Comparison of ENCODE assay signal across 26 mouse cellular contexts in the genomic region with DNA sequence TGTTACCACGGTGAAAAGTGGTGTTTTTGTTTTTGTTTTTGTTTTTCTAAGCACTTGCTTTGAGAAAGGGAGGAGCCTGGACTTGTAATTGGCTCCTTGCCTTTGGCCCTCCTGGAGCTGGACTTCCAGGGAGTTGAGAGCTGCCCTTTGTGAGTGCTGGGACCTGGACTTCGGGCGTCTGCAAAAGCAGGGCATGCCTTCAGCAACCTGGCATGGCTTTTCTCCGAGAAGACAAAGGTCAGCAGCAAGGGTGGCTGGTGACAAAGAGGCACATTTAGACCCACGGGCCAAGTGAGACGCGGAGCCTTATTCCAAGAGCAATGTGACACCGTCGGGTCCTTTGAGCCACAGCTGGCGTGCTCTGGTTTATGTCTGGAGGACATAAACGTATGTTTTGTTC. TPM values are rescaled to one million over a fixed set of nuclear protein-coding genes. Genes with fewer than 3 reads are reported as not detected.
DNase-seq lines count a peak whose midpoint lies in the region; ATAC-seq and TF ChIP-seq lines count a peak whose summit lies in the region.
"Had no signal": no experiment of that assay in that cellular context is flagged by ENCODE, and none has a peak within 500 bp of the region (broad histone marks: within the 10 kb centered on the region; RNA-seq: fewer than 3 reads in every experiment).

No protein-coding gene starts in this region.

- H3K9me3 ChIP-seq in intestine, embryonic 14.5 days (ENCODE audit: control insufficient read depth, low read length), result no peaks in the 10 kb centered on the region
- H3K9me3 ChIP-seq in intestine, embryonic 15.5 days, result no peaks in the 10 kb centered on the region
- H3K9me3 ChIP-seq in liver, postnatal 0 days (ENCODE audit: low read length), result no peaks in the 10 kb centered on the region
- H3K9me3 ChIP-seq in midbrain, embryonic 10.5 days (replicated peaks), result no peaks in the 10 kb centered on the region
- H3K9me3 ChIP-seq: embryonic facial prominence, embryonic 10.5 days; hindbrain, embryonic 15.5 days; lung, embryonic 15.5 days; midbrain, embryonic 15.5 days; neural tube, embryonic 12.5 days had no signal

- H3K27ac ChIP-seq in intestine, embryonic 14.5 days (ENCODE audit: low read depth), result no peak overlapping the region
- no peak overlapping the region for H3K27ac ChIP-seq in intestine, embryonic 15.5 days
- no peak overlapping the region for H3K27ac ChIP-seq in liver, adult 2 months (replicated peaks; ENCODE audit: insufficient read depth, low read depth, low read length)
- H3K27ac ChIP-seq in liver, postnatal 0 days (ENCODE audit: low read depth), result no peak overlapping the region
- H3K27ac ChIP-seq in midbrain, embryonic 10.5 days (replicated peaks), result no peak overlapping the region
- H3K27ac ChIP-seq: embryonic facial prominence, embryonic 10.5 days; hindbrain, embryonic 15.5 days; kidney, postnatal 0 days; liver, embryonic 14.5 days; lung, embryonic 15.5 days; midbrain, embryonic 15.5 days; neural tube, embryonic 12.5 days had no signal

- H3K4me2 ChIP-seq in intestine, embryonic 14.5 days (ENCODE audit: low read length), result no peak overlapping the region
- H3K4me2 ChIP-seq in intestine, embryonic 15.5 days (replicated peaks), result no peak overlapping the region
- H3K4me2 ChIP-seq in liver, postnatal 0 days (ENCODE audit: low read depth, low read length), result no peak overlapping the region
- H3K4me2 ChIP-seq: hindbrain, embryonic 15.5 days; lung, embryonic 15.5 days; midbrain, embryonic 15.5 days; neural tube, embryonic 12.5 days had no signal

- ATAC-seq in intestine, embryonic 14.5 days (replicated peaks; ENCODE audit: low FRiP score, low TSS enrichment, low read depth), result 0 out of 2 replicates have a peak, but pooled peaks have one; percentile 5
- no peak for ATAC-seq in intestine, embryonic 15.5 days
- ATAC-seq in liver, postnatal 0 days, result no peak
- ATAC-seq: activated CD4-positive, CD25-positive, alpha-beta regulatory T cell, adult 4 months; forebrain, postnatal 0 days; midbrain, embryonic 15.5 days had no signal

- no peak overlapping the region for H3K9ac ChIP-seq in intestine, embryonic 14.5 days (ENCODE audit: low read length)
- H3K9ac ChIP-seq in intestine, embryonic 15.5 days, result no peak overlapping the region
- H3K9ac ChIP-seq in liver, adult 2 months (ENCODE audit: low read depth, low read length), result no peak overlapping the region
- H3K9ac ChIP-seq in liver, postnatal 0 days (replicated peaks), result no peak overlapping the region
- H3K9ac ChIP-seq: forebrain, postnatal 0 days; hindbrain, embryonic 15.5 days; liver, embryonic 14.5 days; lung, embryonic 15.5 days; midbrain, embryonic 15.5 days; neural tube, embryonic 12.5 days had no signal

- no peak for TF ChIP-seq CTCF in liver, adult 2 months (IDR thresholded peaks at IDR 0.05; ENCODE audit: low read depth, low read length)
- TF ChIP-seq CTCF in liver, postnatal 0 days (IDR thresholded peaks at IDR 0.05; ENCODE audit: low read depth), result no peak

- no peak for DNase-seq in intestine, embryonic 14.5 days (ENCODE audit: low spot score)
- peak; percentile 81 for DNase-seq in liver, adult 2 months (ENCODE audit: extremely low read depth, low read depth, low spot score)
- DNase-seq in liver, postnatal 0 days, result no peak
- peak; percentile 28 to 63 for DNase-seq in kidney, postnatal 25 days
- DNase-seq in urinary bladder, adult 18-20 months (ENCODE audit: low spot score in 2 of 2), result no peak
- no peak for DNase-seq in midbrain, embryonic 10.5 days (ENCODE audit: low spot score)
- DNase-seq: cerebellum, adult 11-12 months; cerebellum, postnatal 10 days; forebrain, postnatal 0 days; gastrocnemius, postnatal 36 days; layer of hippocampus, postnatal 36 days; lung, postnatal 4 days; retina, postnatal 1 day; right cerebral cortex, postnatal 25 days; thymus, postnatal 14 days had no signal

- peaks cover 10% of the 10 kb centered on the region for H3K36me3 ChIP-seq in intestine, embryonic 14.5 days (ENCODE audit: control insufficient read depth, insufficient read depth, low read length)
- 0 out of 2 replicates have a peak, but pooled peaks cover 4% of the 10 kb centered on the region for H3K36me3 ChIP-seq in intestine, embryonic 15.5 days
- H3K36me3 ChIP-seq in liver, adult 2 months (ENCODE audit: control insufficient read depth, insufficient read depth, low read length), result peaks cover 3% of the 10 kb centered on the region; the same call in 1 of the 2 replicates
- 0 out of 2 replicates have a peak, but pooled peaks cover 4% of the 10 kb centered on the region for H3K36me3 ChIP-seq in liver, postnatal 0 days (replicated peaks; ENCODE audit: insufficient read depth, low read length)
- peaks cover 8% of the 10 kb centered on the region; the same call in 1 of the 2 replicates for H3K36me3 ChIP-seq in midbrain, embryonic 10.5 days
- H3K36me3 ChIP-seq: hindbrain, embryonic 15.5 days; midbrain, embryonic 15.5 days; neural tube, embryonic 12.5 days had no signal

- TF ChIP-seq EP300 in liver, postnatal 0 days (IDR thresholded peaks at IDR 0.05; ENCODE audit: low read depth), result no peak

- H3K4me3 ChIP-seq in intestine, embryonic 14.5 days (ENCODE audit: low read depth, low read length), result no peak overlapping the region
- no peak overlapping the region for H3K4me3 ChIP-seq in intestine, embryonic 15.5 days (replicated peaks)
- no peak overlapping the region for H3K4me3 ChIP-seq in liver, adult 2 months (ENCODE audit: insufficient read depth, low read depth, low read length)
- H3K4me3 ChIP-seq in liver, postnatal 0 days (ENCODE audit: low read depth, low read length), result no peak overlapping the region
- no peak overlapping the region for H3K4me3 ChIP-seq in midbrain, embryonic 10.5 days
- H3K4me3 ChIP-seq: embryonic facial prominence, embryonic 10.5 days; hindbrain, embryonic 15.5 days; lung, embryonic 15.5 days; midbrain, embryonic 15.5 days; neural tube, embryonic 12.5 days had no signal

- 46% methylated on average over 11 of the region's 11 CpGs for WGBS in intestine, embryonic 14.5 days
- 50% methylated on average over 11 of the region's 11 CpGs for WGBS in intestine, embryonic 15.5 days
- 64% methylated on average over 11 of the region's 11 CpGs for WGBS in liver, adult 2 months
- WGBS in liver, postnatal 0 days (ENCODE audit: insufficient replicate concordance), result 70% methylated on average over 11 of the region's 11 CpGs
- WGBS in midbrain, embryonic 10.5 days, result 62% methylated on average over 11 of the region's 11 CpGs

- no peak for TF ChIP-seq POLR2A in liver, adult 2 months (IDR thresholded peaks at IDR 0.05; ENCODE audit: extremely low read depth, insufficient read depth, low read length)

- H3K4me1 ChIP-seq in intestine, embryonic 14.5 days (replicated peaks; ENCODE audit: control insufficient read depth, insufficient read depth, low read length), result peaks cover 5% of the 10 kb centered on the region; the same call in 1 of the 2 replicates
- 0 out of 2 replicates have a peak, but pooled peaks cover 10% of the 10 kb centered on the region for H3K4me1 ChIP-seq in intestine, embryonic 15.5 days (replicated peaks)
- H3K4me1 ChIP-seq in liver, adult 2 months (ENCODE audit: control insufficient read depth, insufficient read depth, low read length), result no peaks in the 10 kb centered on the region
- H3K4me1 ChIP-seq in liver, postnatal 0 days (ENCODE audit: insufficient read depth), result no peaks in the 10 kb centered on the region
- H3K4me1 ChIP-seq in midbrain, embryonic 10.5 days, result peaks cover 49% of the 10 kb centered on the region

- H3K79me2 ChIP-seq in liver, adult 2 months (ENCODE audit: control insufficient read depth, insufficient read depth, low read length), result no peaks in the 10 kb centered on the region

- H3K27me3 ChIP-seq in intestine, embryonic 14.5 days (replicated peaks; ENCODE audit: control insufficient read depth, insufficient read depth, low read length), result no peaks in the 10 kb centered on the region
- no peaks in the 10 kb centered on the region for H3K27me3 ChIP-seq in intestine, embryonic 15.5 days (replicated peaks)
- H3K27me3 ChIP-seq in liver, adult 2 months (ENCODE audit: control insufficient read depth, insufficient read depth, low read length), result no peaks in the 10 kb centered on the region
- H3K27me3 ChIP-seq in liver, postnatal 0 days (ENCODE audit: insufficient read depth, low read length), result no peaks in the 10 kb centered on the region
- peaks cover 46% of the 10 kb centered on the region for H3K27me3 ChIP-seq in midbrain, embryonic 10.5 days (ENCODE audit: low read depth, poor library complexity, severe bottlenecking)
- H3K27me3 ChIP-seq: hindbrain, embryonic 15.5 days; lung, embryonic 15.5 days had no signal

RNA-seq across cellular contexts. Expression of gene Ccn1, which starts 6.9 kb away (rescaled TPM):
- 33.4 and 34.7 TPM in 2 replicates for polyA plus RNA-seq in intestine, embryonic 14.5 days (2014; fragmentation: Nextera tagmentation; extraction: Ambion mirVana)
- 48.0 and 50.4 TPM in 2 replicates for polyA plus RNA-seq in intestine, embryonic 15.5 days (2015; fragmentation: Nextera tagmentation; extraction: Ambion mirVana)
- 4.5 and 4.6 TPM in 2 replicates for total RNA-seq in liver, adult 2 months (2014; rRNA removed)
- 6.0 and 7.6 TPM in 2 replicates for polyA plus RNA-seq in liver, adult 2 months (2012; rRNA removed)
- 3.5 and 3.9 TPM in 2 replicates for polyA plus RNA-seq in liver, postnatal 0 days (2015; fragmentation: Nextera tagmentation; extraction: Ambion mirVana)
- 32.5 and 36.2 TPM in 2 replicates for polyA plus RNA-seq in midbrain, embryonic 10.5 days (2016; fragmentation: Nextera tagmentation; extraction: Ambion mirVana)
- total RNA-seq: hematopoietic stem cell, adult 5-6 weeks; MEL had no signal
- polyA plus RNA-seq: activated CD4-positive, CD25-positive, alpha-beta regulatory T cell, adult 4 months had no signal

Comparison
In these comparisons a context has a peak if more than half of its experiments do, and no peak if none do; other contexts are left out.
1. DNase-seq: peak in liver, adult 2 months (single experiment) and kidney, postnatal 25 days (2 of 2); none in intestine, embryonic 14.5 days (single experiment), liver, postnatal 0 days (single experiment), urinary bladder, adult 18-20 months (0 of 2) and midbrain, embryonic 10.5 days (single experiment).